Mouse (Mus musculus) left cerebral cortex, postnatal 14 days (tissue): ENCODE measurements around the gene Bach2. TPM values are rescaled to one million over a fixed set of nuclear protein-coding genes. Genes with fewer than 3 reads are reported as not detected.
A peak's percentile ranks its signal among the peaks of the same experiment; 100 is the strongest.

Experiments used
- DNase-seq, 2 experiments: peaks; one replicate each; pipeline ENCODE4 v3.0.0; 2021 to 2022; ENCODE audit warnings: low spot score in 2 of 2, mixed read lengths in 1 of 2
- intact Hi-C: fragments of 180-260 bp; cut with DNase I; formaldehyde crosslinking; loops from one replicate; pipeline ENCODE4 v1.15.1; 2025
- total RNA-seq, 2 experiments: library from RNA; stranded (reverse); gene quantifications; 2 replicates each; pipeline ENCODE4 v1.2.3; 2021

Gene Bach2
- total RNA-seq, 2 experiments from 2014 or later: 22.4 to 24.8 TPM

DNA sequence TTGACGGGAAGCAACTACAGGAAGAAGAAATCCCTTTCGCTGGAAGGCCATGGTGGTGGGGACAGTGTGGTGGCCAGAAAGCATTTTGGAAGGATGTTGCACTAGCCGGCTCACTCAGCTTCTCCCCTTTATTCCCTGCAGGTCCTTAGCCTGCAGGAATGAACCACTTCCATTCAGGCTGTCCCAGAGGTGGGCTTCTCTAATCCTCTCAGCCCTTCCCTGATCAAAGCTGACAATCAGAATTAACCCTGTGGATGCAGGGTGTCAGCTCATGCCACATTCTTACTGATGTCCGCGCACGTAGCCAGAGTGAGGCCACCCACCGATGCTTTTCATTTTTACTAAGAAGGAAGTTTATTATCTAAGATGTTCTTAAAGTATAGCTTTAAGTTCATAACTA is 102.2 kb downstream of the Bach2 start:
- DNase-seq: no peak
- intact Hi-C loops: no loop called here

DNA sequence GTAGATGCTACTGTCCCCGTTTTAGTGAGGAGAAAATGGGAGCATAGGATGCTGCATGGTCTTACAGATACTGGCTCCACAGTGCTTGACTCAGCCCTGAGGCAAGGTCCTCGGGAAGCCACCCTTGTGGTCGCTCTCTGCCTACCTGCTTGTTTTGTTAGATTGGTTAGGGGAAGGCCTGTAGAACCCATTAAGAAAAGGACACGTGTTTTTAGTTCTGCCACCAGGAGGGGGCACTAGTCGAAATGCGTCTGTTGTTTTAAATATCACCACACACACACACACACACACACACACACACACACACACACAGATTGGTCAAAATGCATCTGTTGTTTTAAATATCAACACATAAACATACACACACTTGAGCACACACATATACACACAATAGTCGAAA is 103.7 kb downstream of the Bach2 start:
- intact Hi-C loops: no loop called here
- DNase-seq: no peak

DNA sequence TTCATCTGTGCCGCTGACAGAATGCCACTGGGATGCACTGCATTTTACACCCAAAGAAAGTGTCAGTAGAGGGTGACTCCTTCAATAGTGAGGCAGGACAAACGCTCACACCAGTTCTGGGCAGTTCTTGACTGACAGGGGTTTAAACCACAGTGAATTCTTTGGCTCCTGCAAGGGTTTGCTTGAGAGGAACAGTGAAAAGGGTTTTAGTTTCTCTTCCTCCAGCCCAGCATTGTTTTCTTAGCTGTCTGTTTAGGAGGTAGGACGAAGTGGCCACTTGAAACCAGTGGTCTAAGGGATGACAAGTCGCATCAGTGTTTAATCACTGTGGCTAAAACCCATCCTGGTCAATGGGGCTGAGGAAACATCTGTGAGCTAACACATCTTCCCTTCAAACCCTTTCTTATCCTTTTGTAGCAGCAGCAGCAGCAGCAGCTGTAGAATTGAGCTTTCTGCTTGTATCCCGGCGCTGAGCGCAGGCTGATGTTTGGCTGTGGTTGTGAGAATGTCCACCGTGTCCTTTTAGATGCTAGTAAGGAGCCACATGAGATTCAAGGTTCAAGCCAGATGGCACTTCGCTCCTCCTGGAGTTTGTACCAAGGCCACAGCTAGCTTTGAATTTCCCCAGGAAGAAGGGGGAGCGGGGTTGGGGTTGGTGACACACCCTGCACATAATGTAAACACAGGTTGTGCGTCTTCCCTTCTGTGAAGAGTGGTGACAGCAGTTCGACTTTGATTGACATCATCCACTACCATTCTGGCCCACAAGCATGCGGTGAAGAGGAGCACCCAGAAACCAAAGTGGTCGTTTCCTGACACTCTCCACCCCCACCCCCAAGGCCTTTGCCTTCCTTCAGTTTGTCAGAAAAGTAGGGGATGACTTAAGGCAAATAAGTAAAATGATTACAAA is 104.9 kb downstream of the Bach2 start:
- intact Hi-C loops: no loop called here
- no peak for DNase-seq

DNA sequence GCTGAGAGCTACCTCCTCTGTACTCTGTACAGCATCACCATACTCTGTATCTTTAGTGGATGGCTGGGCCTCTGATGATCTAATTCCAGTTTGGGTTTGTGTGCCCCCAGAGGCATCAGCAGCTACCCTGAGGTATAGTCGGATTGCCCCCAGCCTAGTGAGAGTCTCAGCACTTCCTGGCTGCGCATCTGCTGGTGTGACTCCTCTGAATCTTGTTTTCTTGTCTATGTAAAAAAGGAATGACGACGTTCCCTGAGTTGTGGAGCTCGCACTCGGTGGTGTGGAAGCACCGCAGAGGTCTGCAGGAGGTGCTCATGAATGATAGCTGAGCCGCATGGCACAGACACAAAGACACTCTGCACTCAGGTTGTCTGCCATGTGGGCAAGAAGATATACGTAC is 105.7 kb downstream of the Bach2 start:
- intact Hi-C loops: no loop called here
- DNase-seq: no peak

DNA sequence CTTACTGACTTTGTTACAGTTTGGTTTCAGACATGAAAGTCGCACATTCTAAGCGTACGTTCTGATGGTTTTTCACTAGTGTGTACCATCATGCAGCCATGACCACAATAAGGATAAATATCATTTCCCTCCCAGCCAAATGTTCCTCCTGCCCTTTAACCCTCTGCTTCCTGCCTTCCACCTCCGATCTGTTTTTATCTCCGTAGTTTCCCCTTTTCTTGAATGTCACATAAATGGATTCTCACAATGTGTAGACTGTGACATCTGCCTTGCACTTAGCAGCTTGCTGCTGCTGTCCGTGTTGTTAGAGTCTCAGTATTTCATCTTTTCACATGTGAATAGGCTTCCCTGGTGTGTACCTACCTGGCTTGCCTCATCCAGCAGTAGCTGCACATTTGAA is 108.6 kb downstream of the Bach2 start:
- DNase-seq: no peak
- intact Hi-C loops: no loop called here

DNA sequence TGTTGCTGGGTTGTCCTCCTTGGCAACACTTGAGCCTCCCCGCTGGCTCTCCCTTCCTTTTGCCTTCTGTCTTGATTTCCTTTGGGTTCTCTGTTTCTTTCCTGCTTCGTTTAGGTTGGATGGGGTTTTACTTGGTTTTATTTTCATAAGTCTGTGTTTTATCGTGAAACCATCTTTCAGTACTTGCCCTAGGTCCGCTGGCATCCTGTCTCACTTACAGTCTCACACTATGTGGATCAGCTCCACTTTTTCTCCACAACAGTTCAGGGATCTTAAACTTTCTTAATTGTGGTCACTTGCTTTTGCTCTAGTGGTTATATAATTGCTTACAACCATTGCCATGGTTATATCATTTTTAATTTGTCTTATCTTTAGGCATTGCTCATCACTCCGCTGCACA is 109.1 kb downstream of the Bach2 start:
- DNase-seq: no peak
- intact Hi-C loops: no loop called here

DNA sequence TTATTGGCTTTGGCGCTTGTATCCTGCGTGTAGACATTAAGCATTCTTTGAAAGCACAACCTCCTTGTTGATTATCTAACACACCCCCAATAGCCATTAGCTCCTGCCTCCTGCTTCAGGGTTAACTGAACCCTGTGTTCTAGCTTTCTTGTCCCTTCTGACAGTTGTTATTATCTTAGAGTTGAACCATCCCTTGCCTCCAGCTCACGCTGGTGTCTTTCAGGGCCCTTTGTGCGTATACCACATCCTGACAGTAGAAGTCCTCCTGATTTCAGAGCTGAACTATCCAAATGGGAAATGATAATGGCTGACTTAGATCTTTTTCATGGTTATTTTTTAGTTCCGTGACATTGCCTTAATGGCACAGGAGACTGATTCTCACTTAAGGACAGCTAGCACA is 110.8 kb downstream of the Bach2 start:
- intact Hi-C loops: no loop called here
- DNase-seq: no peak

DNA sequence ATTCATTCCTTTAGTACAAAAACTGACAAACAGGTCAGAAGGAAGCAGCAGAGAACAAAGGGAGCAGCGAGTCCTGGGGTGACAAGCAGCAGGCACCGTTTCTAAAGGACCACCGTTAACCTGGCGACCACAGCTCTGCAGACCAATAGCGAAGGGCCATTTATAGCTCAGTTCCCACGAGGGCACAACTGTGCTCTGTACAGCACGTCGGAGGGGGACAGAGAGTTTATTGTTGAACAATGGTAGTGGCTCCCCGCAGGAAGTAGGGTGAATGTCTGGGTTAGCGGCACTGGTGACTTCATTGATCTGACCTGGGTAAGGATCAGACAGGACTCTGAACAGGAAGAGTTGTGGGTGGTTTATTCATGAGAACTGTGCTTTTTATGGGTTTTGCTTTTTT is 112.6 kb downstream of the Bach2 start:
- intact Hi-C loops: no loop called here

DNA sequence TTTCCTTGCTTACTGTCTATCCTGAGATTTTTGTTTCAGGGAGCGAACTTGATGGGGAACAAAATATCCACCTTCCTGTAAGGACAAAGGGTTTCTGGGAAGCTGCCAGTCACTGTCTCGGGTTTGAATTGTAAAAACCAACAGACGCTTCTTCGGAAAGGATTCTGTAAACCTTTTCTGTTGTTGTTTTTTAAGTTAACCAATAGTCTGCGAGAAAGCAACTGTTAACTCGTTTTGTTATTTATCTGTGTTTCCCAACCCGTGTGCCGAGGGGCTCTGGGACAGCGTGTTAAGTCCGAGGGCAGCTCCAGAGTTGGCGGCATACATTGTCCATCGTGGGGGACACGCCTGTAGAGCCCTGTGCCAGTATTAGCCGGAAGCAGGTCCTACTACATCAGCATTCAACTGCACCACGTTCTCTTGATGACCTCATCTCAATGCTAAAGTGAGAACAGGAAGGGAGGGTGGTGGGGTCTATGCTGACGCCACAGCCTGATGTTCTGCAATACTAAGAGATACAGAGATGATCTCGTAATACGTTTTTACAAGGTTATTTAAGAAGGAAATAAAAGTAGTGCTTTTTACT is 113.2 kb downstream of the Bach2 start:
- intact Hi-C loops: no loop called here
- no peak for DNase-seq

More for the DNA sequence above, 112.6 kb downstream of the Bach2 start:
- DNase-seq: no peak

DNA sequence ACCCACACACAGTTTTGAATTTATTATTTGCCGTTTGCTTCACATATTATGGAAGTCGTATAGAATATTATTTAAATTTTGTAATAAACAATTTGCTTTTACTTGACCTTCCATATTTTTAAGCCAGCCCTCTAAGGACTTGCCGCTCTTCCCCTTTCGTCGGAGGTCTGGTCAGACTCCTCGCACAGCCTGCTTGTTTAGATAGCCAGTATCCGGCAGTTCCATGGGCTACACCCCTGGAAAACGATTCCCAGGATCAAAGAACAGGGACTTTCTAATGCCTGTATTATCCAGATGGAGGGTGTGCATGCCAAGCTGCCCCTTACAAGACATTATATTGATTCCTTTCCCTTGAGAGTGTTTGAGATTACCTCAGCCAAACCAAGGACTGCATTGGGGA is 113.8 kb downstream of the Bach2 start:
- intact Hi-C loops: no loop called here
- no peak for DNase-seq

DNA sequence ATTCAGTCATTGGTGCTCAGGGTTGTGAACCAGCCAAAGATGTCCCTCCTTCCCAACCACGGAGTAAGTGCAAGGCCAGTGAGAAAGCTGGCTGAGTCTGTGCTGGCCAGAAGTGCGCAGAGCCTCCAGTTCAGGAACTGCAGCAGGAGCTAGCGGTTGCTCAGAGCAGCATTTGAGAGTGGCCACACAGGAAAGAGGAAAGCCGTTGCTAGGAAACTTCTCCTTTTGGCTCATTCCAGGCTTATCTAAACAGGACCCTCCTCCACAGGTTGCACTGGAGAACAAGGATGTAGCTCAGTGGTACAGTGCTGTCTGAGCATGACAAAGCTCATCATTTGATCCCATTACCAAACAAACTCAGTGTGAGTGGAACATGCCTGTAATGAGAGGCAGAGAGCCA is 114.2 kb downstream of the Bach2 start:
- intact Hi-C loops: no loop called here
- peak in 1 of 2 experiments; percentile 53 for DNase-seq

DNA sequence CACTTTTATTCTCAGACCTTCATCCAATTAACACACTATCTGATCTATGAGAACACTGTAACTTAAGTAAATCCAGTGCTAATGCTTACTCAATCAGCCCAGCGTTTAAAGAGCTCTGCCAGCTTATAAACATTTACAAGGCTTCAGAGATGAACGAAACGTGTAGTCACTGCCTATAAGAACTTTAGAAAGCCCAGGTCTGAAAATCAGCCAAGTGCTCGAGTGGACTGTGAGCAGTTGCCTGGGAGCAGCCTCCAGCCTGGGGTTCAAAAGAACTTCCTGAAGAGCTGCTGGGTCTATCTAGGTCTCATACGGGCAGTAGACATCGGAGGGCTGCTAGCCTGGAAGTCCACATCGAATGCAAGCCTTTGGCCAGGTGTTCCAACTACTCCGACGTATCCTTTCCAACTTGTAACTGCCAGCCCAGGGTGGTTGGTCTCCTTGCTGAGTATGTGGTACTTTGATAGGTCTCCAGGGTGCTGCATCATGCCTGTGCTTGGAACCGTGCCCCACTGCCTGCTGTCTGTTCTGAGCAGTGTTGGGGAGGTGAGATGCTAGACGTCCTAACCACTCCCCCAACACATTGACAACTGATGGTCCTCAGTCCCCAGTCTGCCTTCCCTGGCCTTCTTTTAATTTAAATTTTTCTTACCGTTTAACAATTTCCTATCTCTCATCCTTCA is 117.5 kb downstream of the Bach2 start:
- peak in 1 of 2 experiments; percentile 52 for DNase-seq
- intact Hi-C loops: no loop called here

DNA sequence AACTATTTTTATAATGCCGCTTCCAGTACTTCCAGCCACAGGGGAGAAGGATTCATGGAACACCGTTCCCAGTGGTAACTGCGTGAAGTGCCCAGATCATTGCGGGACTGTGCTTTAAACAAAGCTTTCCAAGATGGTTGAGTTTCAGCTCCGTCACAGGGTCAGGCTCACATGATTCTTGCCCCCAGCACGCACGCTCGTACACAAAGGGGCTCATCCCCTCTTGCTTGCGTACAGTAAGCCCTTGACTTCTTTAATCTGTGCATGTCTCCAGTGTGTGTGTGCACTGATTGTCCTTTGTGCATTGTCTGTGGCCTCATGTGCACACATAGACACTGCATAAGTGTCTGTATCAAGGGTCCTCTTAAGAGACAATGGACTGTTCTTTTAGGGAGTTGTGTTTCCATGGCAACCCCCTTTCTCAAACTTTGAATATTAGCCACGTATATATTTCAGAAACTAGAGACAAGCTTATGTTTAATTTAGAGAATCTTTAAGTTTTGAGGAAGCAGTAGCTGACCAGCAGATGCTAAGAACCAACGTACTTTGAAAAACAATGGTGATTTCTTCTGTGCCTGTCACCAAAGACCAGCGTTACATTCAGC is 119.5 kb downstream of the Bach2 start:
- no peak for DNase-seq
- intact Hi-C loops: no loop called here

DNA sequence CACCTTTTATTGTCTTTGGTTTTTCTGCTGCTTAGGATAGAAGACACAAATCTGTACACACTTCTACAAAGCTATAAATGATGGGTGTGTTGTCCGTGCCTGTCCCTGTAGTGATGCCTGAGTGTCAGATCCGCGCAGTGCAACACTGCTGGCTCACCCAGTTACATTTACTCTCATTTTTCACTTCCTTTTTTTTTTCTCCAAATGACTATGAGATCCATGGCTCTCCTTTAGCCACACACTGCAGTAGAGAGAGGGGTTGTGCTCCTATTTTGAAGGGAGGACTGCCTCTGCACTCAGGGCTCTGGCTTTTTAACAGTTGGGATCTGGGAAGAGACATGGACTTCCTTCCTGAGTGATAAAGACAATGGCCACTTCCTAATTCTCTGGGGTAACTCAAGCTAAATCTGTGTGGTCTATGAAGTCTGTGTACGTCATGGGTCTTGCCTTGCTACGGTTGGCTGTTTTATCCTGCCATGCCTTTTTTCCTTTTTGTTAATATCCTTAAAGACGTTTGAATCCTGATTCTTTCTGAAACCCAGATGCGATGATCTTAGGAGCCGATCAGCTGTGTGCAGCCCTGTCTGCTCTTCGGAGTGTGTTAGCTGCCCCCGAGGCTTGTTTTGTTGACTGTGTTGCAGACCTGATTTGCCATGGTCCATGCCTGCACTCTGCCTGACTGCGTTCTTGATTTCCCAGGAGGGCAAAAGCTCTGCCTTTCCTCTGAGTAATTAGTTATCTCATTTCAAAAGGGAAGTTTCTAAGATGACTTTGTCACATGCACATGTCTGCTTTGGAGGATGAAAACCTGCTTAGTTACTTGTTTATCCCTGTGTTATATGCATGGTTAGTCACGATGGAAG is 120.2 kb downstream of the Bach2 start:
- DNase-seq: no peak
- intact Hi-C loops: no loop called here

DNA sequence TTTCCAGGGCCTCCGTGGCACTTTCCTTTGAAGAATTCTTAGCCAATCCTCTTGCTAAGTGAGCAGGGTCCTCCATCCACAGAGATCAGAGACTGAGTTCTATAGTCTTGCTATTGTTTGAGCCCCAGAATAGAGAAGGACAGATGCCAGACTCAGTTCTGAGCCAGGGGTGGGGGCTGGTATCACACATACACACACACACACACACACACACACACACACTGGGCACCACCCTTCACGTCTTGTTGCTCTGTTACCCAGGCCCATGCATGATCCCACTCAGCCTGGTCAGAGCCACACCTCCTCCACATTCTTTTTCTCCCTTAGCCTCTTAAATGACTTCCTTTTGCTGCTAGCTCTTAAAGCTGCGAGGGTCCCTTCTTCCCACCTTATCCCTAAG is 121.0 kb downstream of the Bach2 start:
- intact Hi-C loops: no loop called here
- DNase-seq: no peak

DNA sequence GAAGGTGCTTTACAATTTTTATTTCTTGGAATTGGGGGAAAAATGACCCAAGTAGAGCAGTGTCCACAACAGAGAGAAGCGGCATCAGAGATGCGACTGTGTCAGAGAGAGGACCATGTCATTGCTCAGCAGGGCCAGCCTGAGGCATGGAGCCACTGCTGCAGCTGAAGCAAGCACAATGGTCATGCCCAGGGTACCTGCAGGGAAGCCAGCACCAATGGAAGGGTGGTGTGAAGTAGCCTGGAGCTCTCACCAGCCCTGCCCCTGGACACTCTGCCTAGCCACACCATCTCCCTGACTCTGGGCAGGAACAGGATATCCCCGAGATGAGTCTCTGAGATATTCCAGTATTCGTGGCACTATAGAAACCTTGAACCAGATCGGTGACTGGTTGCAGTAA is 121.9 kb downstream of the Bach2 start:
- intact Hi-C loops: no loop called here
- DNase-seq: no peak

DNA sequence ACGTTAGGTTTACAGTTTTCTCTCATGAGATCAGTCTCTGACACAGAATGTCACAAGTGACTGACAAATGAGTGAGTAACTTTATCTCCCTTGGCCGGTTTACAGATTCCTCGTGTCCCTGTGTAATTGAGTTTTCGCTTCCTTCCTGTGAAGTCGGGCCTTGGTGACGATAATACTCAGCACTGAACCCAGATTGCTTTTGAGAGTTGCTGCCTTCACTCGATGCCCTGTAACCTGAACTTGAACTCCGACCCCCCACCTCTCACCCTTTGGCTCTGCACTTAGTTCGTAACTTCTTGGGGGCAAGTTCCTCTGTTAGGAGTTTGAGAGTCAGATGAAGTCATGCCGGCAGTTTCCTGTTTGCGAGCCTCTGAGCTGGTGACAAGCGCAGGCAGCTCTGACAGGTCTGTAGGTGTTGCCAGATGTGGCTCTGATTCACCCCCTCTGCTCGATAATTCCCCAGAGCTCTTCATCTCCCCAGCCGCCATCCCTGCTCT is 124.9 kb downstream of the Bach2 start:
- intact Hi-C loops: no loop called here

DNA sequence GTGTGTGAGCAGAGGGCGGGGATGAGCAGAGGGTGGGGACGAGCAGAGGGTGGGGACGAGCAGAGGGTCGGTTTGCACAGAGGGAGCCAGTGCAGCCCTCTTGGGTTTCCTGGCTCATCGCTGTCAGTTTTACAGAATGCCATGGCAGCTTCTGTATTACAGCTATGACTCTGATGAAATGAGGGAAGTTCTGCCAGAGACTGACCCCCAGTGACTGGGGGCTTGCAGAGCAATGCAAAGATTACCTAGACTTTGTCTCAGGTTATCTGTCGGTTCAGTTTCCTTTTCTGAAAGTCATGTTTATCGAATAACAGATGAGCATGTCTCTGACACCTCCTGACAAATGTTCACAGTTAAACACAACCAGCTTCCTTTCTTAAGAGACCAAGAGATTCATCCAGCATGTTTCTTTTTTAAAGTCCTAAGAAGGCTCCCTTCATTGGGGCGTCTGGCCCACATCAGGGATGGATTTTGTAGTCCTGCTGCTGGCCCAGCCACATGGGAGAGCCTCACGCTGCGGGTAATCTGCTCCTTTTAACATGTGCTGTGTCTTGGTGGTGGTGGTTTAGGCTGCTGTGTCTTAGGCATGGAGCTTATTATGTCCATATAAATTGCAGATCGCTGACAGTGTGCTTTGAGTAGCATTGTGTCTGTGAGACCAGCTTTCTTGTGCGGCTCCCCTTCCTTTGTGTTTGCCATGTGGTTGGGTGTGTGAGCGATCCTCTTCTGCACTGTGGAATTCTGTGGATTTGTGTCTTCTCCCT is 126.7 kb downstream of the Bach2 start:
- DNase-seq: no peak
- intact Hi-C loops: no loop called here

More for the DNA sequence above, 124.9 kb downstream of the Bach2 start:
- no peak for DNase-seq
